Mouse (Mus musculus): ENCODE measurements at regions not wholly inside any gene's neighbourhood (a gene's known extent, or its start where the extent isn't known, plus 50 kb on each side); places are given as distances from the start of the nearest gene placed in this dataset.

DNA sequence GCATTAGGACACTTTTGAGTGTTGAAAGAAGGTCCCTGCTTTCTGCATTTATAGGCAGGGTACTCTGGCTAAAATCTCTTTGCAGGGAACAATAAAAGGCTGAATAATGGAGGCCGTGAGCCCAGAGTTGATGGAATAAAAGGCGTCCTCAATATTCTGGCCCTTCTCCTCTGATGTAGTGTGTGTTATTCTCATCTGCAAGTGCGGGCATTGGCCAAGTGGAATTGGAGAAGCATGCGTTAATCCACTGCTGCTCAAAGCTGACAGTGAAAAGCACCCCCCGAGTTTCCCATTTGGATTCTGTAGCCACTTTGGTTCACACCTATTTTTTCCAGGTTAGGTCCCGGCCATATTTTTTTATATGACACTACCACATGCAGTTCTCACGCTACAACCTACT lies 168.7 kb upstream of the Tbx18 start:
- TF ChIP-seq CTCF (IDR thresholded peaks at IDR 0.05; ENCODE audit: control insufficient read depth, insufficient read depth, insufficient read length) (no peak), USF1 (IDR thresholded peaks at IDR 0.05; ENCODE audit: low read depth) (no peak), MAX (IDR thresholded peaks at IDR 0.05) (no peak), MYOD1 (IDR thresholded peaks at IDR 0.05; ENCODE audit: control insufficient read depth, insufficient read length, low read depth) (no peak), MYOG (IDR thresholded peaks at IDR 0.05; ENCODE audit: control insufficient read depth, extremely low read depth, insufficient read length) (no peak)

Data from C2C12 (cell line).